Mouse (Mus musculus): ENCODE measurements around the gene Pimreg.

DNA sequence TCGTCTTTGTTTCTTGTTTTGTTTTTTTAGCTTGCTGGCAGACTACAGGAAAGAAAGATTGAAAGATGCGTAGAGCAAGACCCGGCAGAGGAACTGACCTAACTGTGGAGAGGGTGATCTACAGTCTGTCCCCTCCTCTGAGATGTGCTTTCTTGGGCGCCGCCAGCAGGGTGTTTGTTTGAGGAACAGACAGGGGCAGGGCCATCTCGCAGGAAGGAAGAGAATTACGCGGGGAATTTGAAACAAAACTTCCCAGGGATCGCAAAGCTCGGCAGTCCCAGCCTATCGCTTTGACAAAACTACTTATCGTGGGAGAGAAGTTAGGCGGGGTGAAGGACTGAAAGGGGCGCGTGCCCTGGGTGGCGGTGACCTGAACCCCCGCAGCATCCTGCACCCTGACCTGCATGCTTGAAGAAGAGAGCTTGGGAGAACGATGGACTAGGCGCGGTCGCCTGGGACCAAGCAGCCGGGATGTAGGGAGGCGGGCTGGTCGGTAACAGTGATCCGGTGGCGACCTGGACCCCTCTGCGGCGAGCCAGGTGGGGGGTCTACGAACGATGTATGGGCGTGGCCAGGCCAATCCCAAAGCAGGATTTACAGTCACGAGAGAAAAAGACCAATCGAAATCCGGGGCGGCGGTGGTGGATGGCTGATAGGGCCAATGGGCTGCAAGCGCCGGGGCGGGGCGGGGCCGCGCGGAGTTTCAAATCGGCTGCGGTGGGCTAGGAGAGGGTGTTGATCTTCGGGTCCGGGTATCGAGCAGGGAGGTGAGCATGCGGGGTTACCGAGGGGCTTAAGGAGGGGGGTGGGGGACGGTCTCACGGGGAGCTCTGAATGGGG lies at the start of gene Pimreg:
- TF ChIP-seq GATA1 (IDR thresholded peaks at IDR 0.05; ENCODE audit: borderline replicate concordance, low read length) (no peak), CTCF (IDR thresholded peaks at IDR 0.05; ENCODE audit: low read depth, low read length) (no peak), POLR2AphosphoS5 (IDR thresholded peaks at IDR 0.05; ENCODE audit: insufficient replicate concordance, low read depth, low read length) (no peak), TAL1 (conservative IDR thresholded peaks at IDR 0.05; ENCODE audit: low read depth, low read length) (no peak), GATA2 (IDR thresholded peaks at IDR 0.05; ENCODE audit: borderline replicate concordance, low read depth, low read length) (no peak)

Data from G1E (cell line).